Mouse (Mus musculus) kidney, postnatal 36 days (tissue): Measurements from ENCODE around the gene Ercc6l2.

Experiments used
- DNase-seq, 2 experiments: peaks; one replicate each; pipeline ENCODE4 v3.0.0; 2021 to 2022; ENCODE audit warnings: mixed read lengths in 2 of 2

Gene Ercc6l2

GRCm38 (mm10) chr13:63814746-63815681, at the start of gene Ercc6l2:
Ercc6l2 (plus strand) TSS chr13:63815240.
- DNase-seq: peak; percentile 99

- DNase-seq: no peak
These were observed 49.0 kb upstream of the Ercc6l2 start for GRCm38 (mm10) chr13:63766065-63766464.

- no peak for DNase-seq
These were observed 44.0 kb upstream of the Ercc6l2 start for GRCm38 (mm10) chr13:63771009-63771408.

GRCm38 (mm10) chr13:63778925-63779324, 36.1 kb upstream of the Ercc6l2 start:
- no peak for DNase-seq

GRCm38 (mm10) chr13:63779376-63780291, 35.4 kb upstream of the Ercc6l2 start:
- DNase-seq: no peak

- no peak for DNase-seq
These were observed 22.7 kb upstream of the Ercc6l2 start for GRCm38 (mm10) chr13:63792234-63792831.

GRCm38 (mm10) chr13:63793345-63794308, 21.4 kb upstream of the Ercc6l2 start:
- DNase-seq: no peak

GRCm38 (mm10) chr13:63798677-63799076, 16.4 kb upstream of the Ercc6l2 start:
- DNase-seq: no peak

- DNase-seq: no peak
These were observed 15.1 kb upstream of the Ercc6l2 start for GRCm38 (mm10) chr13:63799940-63800339.

- no peak for DNase-seq
These were observed 13.8 kb upstream of the Ercc6l2 start for GRCm38 (mm10) chr13:63801289-63801688.

GRCm38 (mm10) chr13:63807233-63807632, 7.8 kb upstream of the Ercc6l2 start:
- no peak for DNase-seq

GRCm38 (mm10) chr13:63807979-63808378, 7.1 kb upstream of the Ercc6l2 start:
- DNase-seq: no peak

- DNase-seq: no peak
These were observed 3.6 kb upstream of the Ercc6l2 start for GRCm38 (mm10) chr13:63811477-63811876.

- DNase-seq: no peak
These were observed 891 bp downstream of the Ercc6l2 start for GRCm38 (mm10) chr13:63815931-63816330.

GRCm38 (mm10) chr13:63845758-63846157, 30.7 kb downstream of the Ercc6l2 start:
- no peak for DNase-seq

GRCm38 (mm10) chr13:63850308-63851011, 35.4 kb downstream of the Ercc6l2 start:
- no peak for DNase-seq

GRCm38 (mm10) chr13:63872585-63873282, 57.7 kb downstream of the Ercc6l2 start:
- DNase-seq: no peak

- no peak for DNase-seq
These were observed 62.1 kb downstream of the Ercc6l2 start for GRCm38 (mm10) chr13:63877138-63877537.

GRCm38 (mm10) chr13:63879105-63879863, 64.2 kb downstream of the Ercc6l2 start:
- DNase-seq: no peak

- DNase-seq: no peak
These were observed 64.8 kb downstream of the Ercc6l2 start for GRCm38 (mm10) chr13:63879864-63880141.
